Mouse (Mus musculus): ENCODE results near the gene Dnal4. TPM values are rescaled to one million over a fixed set of nuclear protein-coding genes. Genes with fewer than 3 reads are reported as not detected.

The Dnal4 gene
- polyA plus RNA-seq, 1 experiment from 2014 or later: 76.8 TPM

- in situ Hi-C loops (cut with MboI; ENCODE audit: low pct_unique_long_range_greater_than_20kb): loop anchor here (10.0 kb wide), 1 partner anchor 344 kb away; no protein-coding TSS in a partner anchor
- ChIA-PET CTCF (interaction anchor here (1.2 kb wide), 1 partner anchor 11 kb away, joined by 3 read pairs; no protein-coding TSS in a partner anchor), POLR2A (interaction anchor here (1.2 kb wide), 1 partner anchor 62 kb away, joined by 3 read pairs; no protein-coding TSS in a partner anchor)
- ATAC-seq (no peak), DNase-seq (ENCODE audit: low read depth, low spot score) (no peak)
- TF ChIP-seq CTCF (IDR thresholded peaks at IDR 0.05): no peak
- H3K27me3 ChIP-seq: no peaks in the 10 kb centered on the region
Observed at GRCm38 (mm10) chr15:79740739-79741138, 36.9 kb downstream of the Dnal4 start.

- ATAC-seq (no peak), DNase-seq (ENCODE audit: low read depth, low spot score) (no peak)
- in situ Hi-C loops (cut with MboI; ENCODE audit: low pct_unique_long_range_greater_than_20kb): no loop called here
- ChIA-PET POLR2A (interaction anchor here (2.8 kb wide), 1 partner anchor 9 kb away, joined by 7 read pairs; no protein-coding TSS in a partner anchor), CTCF (interaction anchor here (1.7 kb wide), 1 partner anchor 11 kb away, joined by 8 read pairs; no protein-coding TSS in a partner anchor)
- TF ChIP-seq CTCF (IDR thresholded peaks at IDR 0.05): no peak
- no peaks in the 10 kb centered on the region for H3K27me3 ChIP-seq
Observed at GRCm38 (mm10) chr15:79734311-79734710, 43.3 kb downstream of the Dnal4 start.

GRCm38 (mm10) chr15:79733640-79734039 is 44.0 kb downstream of the Dnal4 start:
- no peak for TF ChIP-seq CTCF (IDR thresholded peaks at IDR 0.05)
- ChIA-PET CTCF (no interaction called here), POLR2A (interaction anchor here (2.8 kb wide), 1 partner anchor 8 kb away, joined by 7 read pairs; no protein-coding TSS in a partner anchor)
- DNase-seq (ENCODE audit: low read depth, low spot score): no peak
- in situ Hi-C loops (cut with MboI; ENCODE audit: low pct_unique_long_range_greater_than_20kb): no loop called here
- ATAC-seq: no peak
- no peaks in the 10 kb centered on the region for H3K27me3 ChIP-seq

GRCm38 (mm10) chr15:79733192-79733591 is 44.5 kb downstream of the Dnal4 start:
- TF ChIP-seq CTCF (IDR thresholded peaks at IDR 0.05): no peak
- DNase-seq (ENCODE audit: low read depth, low spot score): no peak
- in situ Hi-C loops (cut with MboI; ENCODE audit: low pct_unique_long_range_greater_than_20kb): no loop called here
- H3K27me3 ChIP-seq: no peaks in the 10 kb centered on the region
- ChIA-PET CTCF (no interaction called here), POLR2A (interaction anchor here (2.8 kb wide), 1 partner anchor 8 kb away, joined by 7 read pairs; no protein-coding TSS in a partner anchor)
- ATAC-seq: no peak

GRCm38 (mm10) chr15:79731554-79731953 is 46.1 kb downstream of the Dnal4 start:
- DNase-seq (ENCODE audit: low read depth, low spot score): no peak
- no peak for ATAC-seq
- H3K27me3 ChIP-seq: no peaks in the 10 kb centered on the region
- in situ Hi-C loops (cut with MboI; ENCODE audit: low pct_unique_long_range_greater_than_20kb): no loop called here
- POLR2A ChIA-PET: no interaction called here
- no peak for TF ChIP-seq CTCF (IDR thresholded peaks at IDR 0.05)
- CTCF ChIA-PET: no interaction called here

- no peaks in the 10 kb centered on the region for H3K27me3 ChIP-seq
- no peak for DNase-seq (ENCODE audit: low read depth, low spot score)
- ChIA-PET POLR2A (no interaction called here), CTCF (no interaction called here)
- in situ Hi-C loops (cut with MboI; ENCODE audit: low pct_unique_long_range_greater_than_20kb): no loop called here
- ATAC-seq: no peak
- no peak for TF ChIP-seq CTCF (IDR thresholded peaks at IDR 0.05)
Observed at GRCm38 (mm10) chr15:79728731-79729388, 48.8 kb downstream of the Dnal4 start.

- DNase-seq (ENCODE audit: low read depth, low spot score): no peak
- TF ChIP-seq CTCF (IDR thresholded peaks at IDR 0.05): no peak
- in situ Hi-C loops (cut with MboI; ENCODE audit: low pct_unique_long_range_greater_than_20kb): no loop called here
Observed at GRCm38 (mm10) chr15:79728311-79728710, 49.3 kb downstream of the Dnal4 start.

GRCm38 (mm10) chr15:79727840-79728239 is 49.8 kb downstream of the Dnal4 start:
- DNase-seq (ENCODE audit: low read depth, low spot score): no peak
- in situ Hi-C loops (cut with MboI; ENCODE audit: low pct_unique_long_range_greater_than_20kb): no loop called here
- no peak for TF ChIP-seq CTCF (IDR thresholded peaks at IDR 0.05)
- H3K27me3 ChIP-seq: no peaks in the 10 kb centered on the region
- no peak for ATAC-seq
- ChIA-PET CTCF (no interaction called here), POLR2A (no interaction called here)

More at GRCm38 (mm10) chr15:79728311-79728710, 49.3 kb downstream of the Dnal4 start:
- H3K27me3 ChIP-seq: no peaks in the 10 kb centered on the region
- ChIA-PET CTCF (no interaction called here), POLR2A (no interaction called here)
- no peak for ATAC-seq

- no peak for TF ChIP-seq CTCF (IDR thresholded peaks at IDR 0.05)
- POLR2A ChIA-PET: interaction anchor here (1.8 to 2.3 kb wide), 2 partner anchors 9 to 67 kb away, joined by 4 to 7 read pairs; partner anchors contain the start of gene Fam227a
- ATAC-seq: no peak
Observed at GRCm38 (mm10) chr15:79725190-79725789, 52.4 kb downstream of the Dnal4 start.

GRCm38 (mm10) chr15:79723439-79723838 is 54.2 kb downstream of the Dnal4 start:
- no peaks in the 10 kb centered on the region for H3K27me3 ChIP-seq
- ChIA-PET CTCF (interaction anchor here (0.6 to 1.8 kb wide), 3 partner anchors 12 to 87 kb away, joined by 3 to 8 read pairs (median 4); no protein-coding TSS in a partner anchor), POLR2A (interaction anchor here (0.6 kb wide), 1 partner anchor 336 kb away, joined by 3 read pairs; no protein-coding TSS in a partner anchor)
- TF ChIP-seq CTCF (IDR thresholded peaks at IDR 0.05): no peak
- DNase-seq (ENCODE audit: low read depth, low spot score): no peak
- in situ Hi-C loops (cut with MboI; ENCODE audit: low pct_unique_long_range_greater_than_20kb): no loop called here
- peak; percentile 27 for ATAC-seq

More at GRCm38 (mm10) chr15:79725190-79725789, 52.4 kb downstream of the Dnal4 start:
- in situ Hi-C loops (cut with MboI; ENCODE audit: low pct_unique_long_range_greater_than_20kb): no loop called here
- H3K27me3 ChIP-seq: no peaks in the 10 kb centered on the region
- CTCF ChIA-PET: interaction anchor here (1.0 to 1.8 kb wide), 5 partner anchors 9 to 492 kb away, joined by 3 to 4 read pairs (median 3); no protein-coding TSS in a partner anchor
- no peak for DNase-seq (ENCODE audit: low read depth, low spot score)

- no peak for DNase-seq (ENCODE audit: low read depth, low spot score)
- no peaks in the 10 kb centered on the region for H3K27me3 ChIP-seq
- POLR2A ChIA-PET: no interaction called here
- CTCF ChIA-PET: no interaction called here
- TF ChIP-seq CTCF (IDR thresholded peaks at IDR 0.05): no peak
- ATAC-seq: no peak
- in situ Hi-C loops (cut with MboI; ENCODE audit: low pct_unique_long_range_greater_than_20kb): no loop called here
Observed at GRCm38 (mm10) chr15:79720796-79721195, 56.9 kb downstream of the Dnal4 start.

Data from Patski (cell line).